Mouse (Mus musculus) lung, adult 2 months (tissue): ENCODE measurements around the gene Pradc1. TPM values are rescaled to one million over a fixed set of nuclear protein-coding genes. Genes with fewer than 3 reads are reported as not detected.

ENCODE experiments used
- DNase-seq: peaks from one replicate; pipeline ENCODE4 v3.0.0; 2022
- H3K4me1 ChIP-seq: fragments of 200-500 bp; 2 replicates; pipeline ENCODE4 v1.6.1; 2011; ENCODE audit warnings: low read length; ENCODE audit not compliant: control insufficient read depth, insufficient read depth
- H3K4me3 ChIP-seq: fragments of 200-500 bp; replicated peaks from 2 replicates; pipeline ENCODE3; 2011; ENCODE audit warnings: low read depth, mild to moderate bottlenecking, control low read depth, low read length; ENCODE audit errors: extremely low read depth
- CTCF ChIP-seq: fragments of 200-500 bp; IDR thresholded peaks from 2 replicates; pipeline ENCODE4 v1.5.1; 2011; ENCODE audit warnings: mild to moderate bottlenecking, low read length, control low read depth; ENCODE audit not compliant: insufficient read depth
- POLR2A ChIP-seq: fragments of 200-500 bp; IDR thresholded peaks from 2 replicates; pipeline ENCODE4 v1.6.1; 2011; ENCODE audit warnings: low read depth, mild to moderate bottlenecking, control low read depth, low read length, borderline replicate concordance; ENCODE audit errors: extremely low read depth
- WGBS: fragments of 180-500 bp; shearing (Covaris S2); methylation state at CpG from one replicate; pipeline ENCODE4 v1.1.7; 2018; 5-methylcytosine and 5-hydroxymethylcytosine counted together
- polyA plus RNA-seq: library from polyadenylated mRNA; depleted of rRNA; stranded (reverse); fragments of >200 nt; gene quantifications from 2 replicates; pipeline ENCODE4 v1.2.3, GENCODE M21; 2012; rRNA removed

Gene Pradc1
- polyA plus RNA-seq, 1 experiment = 28.9 TPM

DNA sequence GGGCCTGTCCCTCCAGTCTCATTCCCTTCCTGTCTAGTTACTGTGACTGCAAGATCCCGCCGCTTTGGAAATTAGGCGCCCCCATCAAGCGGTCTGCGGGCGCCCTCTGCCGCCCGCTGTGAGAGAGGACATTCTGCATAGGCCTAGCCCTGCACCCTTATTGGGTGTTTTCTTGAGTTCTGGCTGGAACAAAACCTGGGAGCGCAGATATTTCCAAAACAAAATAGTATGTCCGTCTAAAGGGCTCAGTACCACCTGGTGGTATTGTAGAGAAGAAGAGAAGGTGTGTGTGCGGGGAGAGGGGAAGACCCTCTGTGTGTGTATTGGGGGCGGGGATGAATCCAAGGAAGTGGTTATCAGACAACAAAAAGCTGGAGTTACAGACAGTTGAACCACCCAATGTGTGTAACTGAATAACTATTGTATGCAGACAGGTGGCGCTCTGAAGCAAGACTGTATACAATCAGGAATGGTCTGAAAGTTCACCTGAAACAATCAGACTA, 40.9 kb downstream of the Pradc1 start:
- DNase-seq = peak; percentile 49
- peak; percentile 58 for TF ChIP-seq CTCF
- TF ChIP-seq POLR2A = no peak
- H3K4me3 ChIP-seq = no peak overlapping the region
- WGBS = 10% methylated on average over 13 of the region's 13 CpGs
- H3K4me1 ChIP-seq = no peaks in the 10 kb centered on the region; the same call in 1 of the 2 replicates

DNA sequence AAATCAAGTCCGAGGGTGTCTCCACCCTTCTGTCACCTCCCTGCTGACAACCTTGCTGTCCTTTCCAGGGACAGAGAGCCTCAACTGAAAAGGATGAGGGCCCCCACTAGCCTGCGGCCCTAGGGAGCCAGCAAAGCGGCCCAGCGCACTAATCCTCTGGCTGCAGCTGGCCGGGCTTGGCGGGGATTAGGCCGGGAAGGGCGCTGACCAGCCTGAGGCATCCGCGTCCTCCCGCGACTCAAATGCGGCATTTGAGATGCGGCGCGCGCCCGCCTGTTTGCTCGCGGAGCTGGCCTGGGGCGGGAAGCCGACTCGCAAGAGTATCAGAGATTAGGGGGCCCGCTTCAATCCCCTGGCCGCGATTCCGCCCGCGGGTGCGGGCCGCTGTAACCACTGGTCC, 42.8 kb downstream of the Pradc1 start:
- Histone ChIP-seq H3K4me3 (no peak overlapping the region), H3K4me1 (no peaks in the 10 kb centered on the region; the same call in 1 of the 2 replicates)
- TF ChIP-seq POLR2A (no peak), CTCF (no peak)
- 11% methylated on average over 31 of the region's 31 CpGs for WGBS
- no peak for DNase-seq

DNA sequence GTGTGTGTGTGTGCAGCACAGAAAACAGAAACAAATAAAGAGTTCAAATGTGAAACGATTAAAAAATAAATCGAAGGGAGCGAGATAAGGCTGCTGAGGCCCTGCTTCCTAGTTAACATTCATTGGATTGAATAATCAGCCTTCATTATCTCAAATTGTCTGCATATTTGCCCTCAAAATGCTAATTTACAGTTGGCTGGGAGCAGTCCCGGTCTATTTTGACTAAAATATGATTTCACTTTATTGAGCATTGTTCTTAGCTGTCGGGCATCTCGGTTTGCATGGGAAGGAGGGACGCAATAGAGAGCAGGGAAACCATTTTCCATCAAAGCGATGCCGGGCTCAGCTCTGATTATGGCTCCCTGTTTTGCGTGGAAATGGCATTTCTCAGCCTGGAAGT, 48.7 kb downstream of the Pradc1 start:
- Histone ChIP-seq H3K4me1 (no peaks in the 10 kb centered on the region), H3K4me3 (no peak overlapping the region)
- DNase-seq = no peak
- TF ChIP-seq CTCF (no peak), POLR2A (no peak)
- WGBS = 54% methylated on average over 10 of the region's 10 CpGs

DNA sequence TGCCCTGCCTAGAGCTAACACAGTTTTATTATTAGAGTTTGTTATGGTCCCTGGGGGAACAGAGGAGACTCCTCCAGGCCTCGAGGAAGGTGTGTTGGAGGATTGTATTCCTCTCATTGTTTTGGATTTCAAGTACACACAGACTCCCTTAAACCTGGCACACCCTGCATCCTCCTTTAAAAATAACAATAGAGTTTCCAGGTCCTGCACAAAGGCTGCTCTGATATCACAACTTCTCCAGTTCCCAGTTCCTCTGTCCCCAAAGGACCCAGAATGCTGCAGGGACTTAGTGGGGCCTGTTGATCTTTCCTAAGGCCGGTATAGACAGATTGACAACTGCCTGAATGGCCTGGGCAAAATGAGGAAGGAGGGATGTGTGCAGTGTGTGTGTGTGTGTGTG, 49.2 kb downstream of the Pradc1 start:
- no peak for DNase-seq
- Histone ChIP-seq H3K4me1 (no peaks in the 10 kb centered on the region), H3K4me3 (no peak overlapping the region)
- WGBS = 24% methylated on average over 2 of the region's 2 CpGs
- TF ChIP-seq POLR2A (no peak), CTCF (no peak)

DNA sequence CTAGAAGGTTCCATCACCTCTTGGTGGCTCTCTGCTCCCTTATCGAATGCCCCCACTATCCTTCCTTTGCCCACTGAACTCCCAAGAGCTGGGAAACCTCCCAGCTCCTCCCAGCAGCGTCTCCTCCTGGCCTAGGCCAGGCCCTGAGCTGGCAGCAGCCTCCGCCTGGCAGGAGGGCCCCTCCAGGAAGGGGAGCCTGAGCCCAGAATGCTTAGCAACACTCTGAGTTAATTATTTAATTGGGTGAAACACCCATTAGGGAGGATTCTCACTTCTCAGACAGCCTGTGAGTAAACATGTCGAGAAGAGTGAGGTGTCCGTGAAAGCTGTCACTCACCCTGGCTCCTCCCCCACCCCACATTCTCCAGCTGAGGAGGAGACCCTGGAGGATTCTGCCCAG, 52.1 kb downstream of the Pradc1 start:
- Histone ChIP-seq H3K4me1 (no peaks in the 10 kb centered on the region), H3K4me3 (no peak overlapping the region)
- no peak for TF ChIP-seq CTCF
- TF ChIP-seq POLR2A = no peak
- DNase-seq = no peak
- WGBS = 32% methylated on average over 5 of the region's 5 CpGs

DNA sequence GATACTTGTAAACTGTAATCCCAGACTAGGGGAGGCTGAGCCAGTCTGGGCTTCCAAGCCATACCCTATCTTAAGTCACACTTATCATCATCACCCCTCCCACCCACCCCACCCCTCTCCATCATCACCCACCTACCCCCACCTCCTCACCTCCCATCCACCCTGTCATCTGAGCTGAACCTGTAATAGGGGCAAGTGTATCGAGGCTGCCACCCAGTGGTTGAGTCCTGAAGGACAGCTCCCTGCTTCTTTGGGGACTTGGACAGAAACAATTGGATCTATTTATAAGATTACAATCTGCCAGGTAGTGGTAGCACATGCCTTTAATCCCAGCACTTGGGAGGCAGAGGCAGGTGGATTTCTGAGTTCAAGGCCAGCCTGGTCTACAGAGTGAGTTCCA, 54.6 kb downstream of the Pradc1 start:
- H3K4me3 ChIP-seq = no peak overlapping the region
- peak; percentile 56 for DNase-seq
- TF ChIP-seq POLR2A = no peak
- peak; percentile 76 for TF ChIP-seq CTCF
- WGBS = 22% methylated on average over 1 of the region's 1 CpGs
- no peaks in the 10 kb centered on the region for H3K4me1 ChIP-seq

Other genes with a start within 250 kb of the Pradc1 start
- 8.0 and 8.2 TPM in 2 replicates for gene Sfxn5, start 118.5 kb downstream of the Pradc1 start, polyA plus RNA-seq
- gene Rab11fip5, start 77.3 kb downstream of the Pradc1 start, polyA plus RNA-seq = 20.0 and 24.9 TPM in 2 replicates
- gene Noto, start 28.1 kb downstream of the Pradc1 start, polyA plus RNA-seq = 0.16 TPM in 1 of 2 replicates, not detected in the other
- gene Smyd5, start 20.0 kb downstream of the Pradc1 start, polyA plus RNA-seq = 15.0 and 21.1 TPM in 2 replicates
- gene Cct7, start 456 bp downstream of the Pradc1 start, polyA plus RNA-seq = 71.5 and 103 TPM in 2 replicates
- gene Fbxo41, start 51.0 kb upstream of the Pradc1 start, polyA plus RNA-seq = 0.07 and 0.09 TPM in 2 replicates
- not detected in 2 replicates for gene Egr4, start 61.6 kb upstream of the Pradc1 start, polyA plus RNA-seq
- 0.54 and 0.79 TPM in 2 replicates for gene Alms1, start 135.6 kb upstream of the Pradc1 start, polyA plus RNA-seq